Mouse (Mus musculus) ES-Bruce4 (cell line): ENCODE measurements at regions not wholly inside any gene's neighbourhood (a gene's known extent, or its start where the extent isn't known, plus 50 kb on each side); places are given as distances from the start of the nearest gene placed in this dataset.

Source experiments
- CTCF ChIP-seq: IDR thresholded peaks from one replicate; pipeline ENCODE4 v1.8.1; 2011; ENCODE audit warnings: low read depth, low read length
- POLR2A ChIP-seq: IDR thresholded peaks from one replicate; pipeline ENCODE4 v1.8.1; 2011; ENCODE audit warnings: low read length; ENCODE audit not compliant: insufficient read depth

GRCm38 (mm10) chr3:61072330-61072729, 69.7 kb downstream of the P2ry1 start:
- TF ChIP-seq CTCF: no peak
- no peak for TF ChIP-seq POLR2A
